Mouse (Mus musculus): ENCODE data around the gene Krt28. TPM values are rescaled to one million over a fixed set of nuclear protein-coding genes. Genes with fewer than 3 reads are reported as not detected.

Gene Krt28
- polyA plus RNA-seq, 1 experiment from 2014 or later: 0.89 TPM

DNA sequence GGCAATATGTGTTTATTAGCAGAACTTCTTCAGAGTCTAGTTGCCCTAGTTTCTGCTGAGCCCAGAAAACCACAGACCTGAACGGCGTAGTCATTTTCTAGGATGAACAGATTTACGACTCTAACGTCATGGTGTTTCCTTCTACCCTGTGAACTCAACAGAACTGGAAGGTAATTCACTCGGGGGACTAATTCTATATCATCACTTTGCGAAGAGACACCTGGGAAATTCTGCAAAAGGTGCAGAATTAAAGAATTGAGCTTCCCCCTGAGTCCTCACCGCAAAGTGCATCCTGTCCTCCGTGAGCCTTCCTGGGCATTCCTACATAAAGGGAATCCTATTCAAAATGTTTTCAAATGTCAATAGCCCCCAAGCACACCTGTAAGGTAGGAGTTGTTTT, 13.3 kb downstream of the Krt28 start:
- 82% methylated on average over 8 of the region's 8 CpGs for WGBS
- no peaks in the 10 kb centered on the region for H3K27me3 ChIP-seq
- H3K9me3 ChIP-seq: no peaks in the 10 kb centered on the region
- H3K4me3 ChIP-seq: no peak overlapping the region
- H3K9ac ChIP-seq: no peak overlapping the region
- no peak overlapping the region for H3K4me2 ChIP-seq
- H3K4me1 ChIP-seq (replicated peaks): no peaks in the 10 kb centered on the region
- no peak overlapping the region for H3K27ac ChIP-seq (replicated peaks)
- no peaks in the 10 kb centered on the region for H3K36me3 ChIP-seq
- ATAC-seq (ENCODE audit: low read depth): no peak

DNA sequence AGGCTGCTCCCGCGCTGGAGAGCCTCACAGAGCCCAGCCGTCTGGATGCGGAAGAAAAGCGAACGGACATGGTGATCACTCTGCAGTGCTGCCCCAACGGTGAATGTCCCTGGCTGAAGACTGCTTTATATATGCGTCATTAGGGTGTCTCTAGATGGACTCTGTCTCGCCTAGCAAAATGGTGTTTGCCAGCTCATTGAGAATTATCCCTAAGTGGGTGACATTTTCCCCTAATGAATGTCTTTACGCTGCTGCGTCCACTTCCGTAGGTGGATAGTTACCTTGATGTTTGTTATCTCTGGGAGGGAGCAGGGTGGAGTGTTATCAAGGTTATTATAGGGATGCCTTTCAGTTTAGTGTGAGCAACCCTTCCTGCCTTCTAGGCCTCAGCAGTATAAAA, 23.7 kb downstream of the Krt28 start, which contains the start of gene Krt27:
Gene Krt27, minus strand, starts transcription at position 101 of the 400 bp plus-strand sequence.
- no peaks in the 10 kb centered on the region for H3K36me3 ChIP-seq
- ATAC-seq (ENCODE audit: low read depth): no peak
- 79% methylated on average over 12 of the region's 12 CpGs for WGBS

DNA sequence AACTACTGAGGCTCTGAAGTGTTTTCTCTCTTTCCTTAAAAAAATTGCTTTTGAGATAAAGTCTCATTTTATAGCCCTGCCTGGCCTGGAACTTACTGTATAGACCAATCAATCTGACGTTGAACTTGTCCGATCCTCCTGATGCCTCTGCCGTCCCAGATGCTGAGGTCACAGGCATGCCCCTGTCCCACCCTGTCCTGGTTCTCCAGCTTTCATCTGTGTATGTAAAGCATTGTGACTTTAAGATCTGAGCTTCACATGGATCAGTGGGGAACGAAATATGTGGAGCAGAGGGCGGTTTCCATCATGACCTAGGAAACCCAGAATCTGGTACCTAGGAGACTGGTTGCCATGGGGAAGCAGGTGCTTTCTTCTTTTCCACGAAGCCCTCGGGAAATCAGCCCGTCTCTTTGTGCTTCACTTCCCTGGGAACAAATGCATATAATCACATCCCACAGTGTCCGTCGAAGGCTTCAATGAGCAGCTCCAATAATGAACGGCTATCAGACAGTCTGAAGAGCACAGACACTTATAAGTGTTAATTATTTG, 35.3 kb downstream of the Krt28 start:
- Histone ChIP-seq H3K27ac (replicated peaks) (no peak overlapping the region), H3K4me2 (no peak overlapping the region), H3K9me3 (no peaks in the 10 kb centered on the region), H3K9ac (no peak overlapping the region), H3K4me3 (no peak overlapping the region), H3K36me3 (no peaks in the 10 kb centered on the region), H3K4me1 (replicated peaks) (peaks cover 7% of the 10 kb centered on the region), H3K27me3 (no peaks in the 10 kb centered on the region)
- WGBS: 32% methylated on average over 11 of the region's 11 CpGs
- no peak for ATAC-seq (ENCODE audit: low read depth)

More for the DNA sequence above, 23.7 kb downstream of the Krt28 start, which contains the start of gene Krt27:
- Histone ChIP-seq H3K27ac (replicated peaks) (no peak within 1 kb of the TSS), H3K9ac (no peak within 1 kb of the TSS), H3K4me1 (replicated peaks) (no peaks in the 10 kb centered on the region), H3K4me3 (no peak within 1 kb of the TSS), H3K9me3 (no peaks in the 10 kb centered on the region), H3K4me2 (no peak within 1 kb of the TSS), H3K27me3 (peaks cover 3% of the 10 kb centered on the region; the same call in 1 of the 2 replicates)

DNA sequence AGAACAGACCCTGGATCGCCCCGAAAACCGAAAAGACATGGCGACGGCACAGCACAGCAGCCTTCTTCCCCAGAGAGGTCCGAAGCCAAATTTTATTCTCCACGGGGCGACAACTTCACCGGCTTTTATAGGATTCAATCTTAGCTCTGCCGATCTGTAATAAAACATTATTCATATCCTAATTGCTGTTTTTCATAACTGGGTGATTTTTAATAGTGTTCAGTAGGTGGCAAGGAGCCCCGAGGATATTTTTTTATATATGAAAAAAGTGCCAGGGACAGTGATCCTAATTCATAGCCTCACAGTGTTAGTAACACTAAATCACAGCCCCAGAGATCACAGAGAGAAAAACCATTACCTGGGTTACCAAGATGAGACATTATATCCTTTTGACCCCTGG, 36.8 kb downstream of the Krt28 start, which contains the start of gene Krt26:
Gene Krt26, minus strand, starts transcription at position 101 of the 400 bp plus-strand sequence.
- Histone ChIP-seq H3K4me2 (no peak within 1 kb of the TSS), H3K4me3 (no peak within 1 kb of the TSS), H3K4me1 (replicated peaks) (peaks cover 7% of the 10 kb centered on the region), H3K9me3 (no peaks in the 10 kb centered on the region), H3K27ac (replicated peaks) (no peak within 1 kb of the TSS), H3K9ac (no peak within 1 kb of the TSS), H3K36me3 (no peaks in the 10 kb centered on the region), H3K27me3 (no peaks in the 10 kb centered on the region)
- 86% methylated on average over 11 of the region's 11 CpGs for WGBS
- no peak for ATAC-seq (ENCODE audit: low read depth)

DNA sequence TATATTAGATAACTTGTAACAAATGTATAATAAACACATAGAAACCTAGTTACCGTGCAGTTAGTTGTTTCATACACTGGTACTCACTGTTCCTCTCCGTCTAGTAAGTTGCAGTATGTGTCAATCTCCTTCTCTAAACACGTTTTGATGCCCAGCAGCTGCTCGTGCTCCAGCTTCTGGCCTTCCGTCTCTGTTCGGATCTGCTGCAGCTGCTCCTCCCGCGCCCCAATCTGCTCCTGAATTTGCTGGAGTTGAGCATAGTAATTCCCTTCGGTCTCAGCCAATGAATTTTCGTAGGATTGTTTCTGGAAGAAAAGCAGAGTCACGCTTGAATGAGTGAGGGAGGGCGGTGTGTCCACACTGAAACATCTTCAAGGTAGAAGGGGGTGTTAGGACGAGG, 41.3 kb downstream of the Krt28 start:
- 61% methylated on average over 13 of the region's 13 CpGs for WGBS
- no peak overlapping the region for H3K4me2 ChIP-seq
- no peak overlapping the region for H3K9ac ChIP-seq
- no peak overlapping the region for H3K4me3 ChIP-seq
- ATAC-seq (ENCODE audit: low read depth): no peak
- H3K27ac ChIP-seq (replicated peaks): no peak overlapping the region
- H3K36me3 ChIP-seq: no peaks in the 10 kb centered on the region
- no peaks in the 10 kb centered on the region for H3K27me3 ChIP-seq
- H3K9me3 ChIP-seq: no peaks in the 10 kb centered on the region
- no peaks in the 10 kb centered on the region for H3K4me1 ChIP-seq (replicated peaks)

DNA sequence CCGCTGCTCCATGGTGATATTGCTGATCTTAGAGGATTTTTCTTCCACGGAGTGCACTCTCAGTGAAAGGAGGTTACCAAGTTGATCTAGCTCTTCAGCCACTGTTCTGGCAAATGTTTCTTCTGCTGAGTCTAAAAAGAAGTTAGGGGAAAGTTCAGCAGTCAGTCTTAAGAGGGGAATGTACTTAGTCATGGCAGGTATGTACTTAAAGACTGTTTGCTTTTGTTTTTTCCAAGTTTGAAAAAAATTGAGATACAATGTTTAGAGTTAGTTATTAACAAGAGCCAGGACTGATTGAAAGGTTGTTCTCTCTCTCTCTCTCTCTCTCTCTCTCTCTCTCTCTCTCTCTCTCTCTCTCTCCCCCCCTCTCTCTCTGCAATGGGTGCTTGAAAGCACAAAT, 45.0 kb downstream of the Krt28 start:
- Histone ChIP-seq H3K27me3 (no peaks in the 10 kb centered on the region), H3K4me3 (no peak overlapping the region), H3K4me1 (replicated peaks) (no peaks in the 10 kb centered on the region), H3K9ac (no peak overlapping the region), H3K27ac (replicated peaks) (no peak overlapping the region), H3K9me3 (no peaks in the 10 kb centered on the region), H3K36me3 (no peaks in the 10 kb centered on the region), H3K4me2 (no peak overlapping the region)
- no peak for ATAC-seq (ENCODE audit: low read depth)
- whole genome bisulfite sequencing: 72% methylated on average over 2 of the region's 2 CpGs

DNA sequence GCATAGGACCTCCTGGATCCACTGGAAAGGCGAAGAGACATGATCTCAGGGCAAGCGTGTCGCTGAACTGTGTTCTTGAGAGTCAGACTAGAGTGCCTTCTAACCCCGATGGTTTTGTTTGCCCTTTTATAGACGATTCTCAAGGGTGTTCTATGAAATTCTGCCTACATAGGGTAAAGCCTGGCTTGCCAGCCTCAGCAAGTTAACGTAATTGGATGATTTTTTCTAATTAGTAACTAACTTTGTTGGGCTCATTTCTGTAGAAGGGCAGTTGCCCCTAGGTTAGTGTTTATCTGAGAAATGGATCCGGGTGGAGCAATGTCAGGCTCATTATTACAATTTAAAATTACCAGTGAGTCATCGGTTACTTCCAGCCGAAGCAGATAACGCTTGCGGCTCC, 51.9 kb downstream of the Krt28 start, which contains the start of gene Krt25:
Gene Krt25, minus strand, starts transcription at position 101 of the 400 bp plus-strand sequence.
- Histone ChIP-seq H3K36me3 (no peaks in the 10 kb centered on the region), H3K4me3 (no peak within 1 kb of the TSS), H3K4me2 (no peak within 1 kb of the TSS), H3K9ac (no peak within 1 kb of the TSS), H3K27ac (replicated peaks) (no peak within 1 kb of the TSS), H3K27me3 (no peaks in the 10 kb centered on the region), H3K9me3 (no peaks in the 10 kb centered on the region), H3K4me1 (replicated peaks) (no peaks in the 10 kb centered on the region)
- WGBS: 94% methylated on average over 11 of the region's 11 CpGs
- ATAC-seq (ENCODE audit: low read depth): no peak

DNA sequence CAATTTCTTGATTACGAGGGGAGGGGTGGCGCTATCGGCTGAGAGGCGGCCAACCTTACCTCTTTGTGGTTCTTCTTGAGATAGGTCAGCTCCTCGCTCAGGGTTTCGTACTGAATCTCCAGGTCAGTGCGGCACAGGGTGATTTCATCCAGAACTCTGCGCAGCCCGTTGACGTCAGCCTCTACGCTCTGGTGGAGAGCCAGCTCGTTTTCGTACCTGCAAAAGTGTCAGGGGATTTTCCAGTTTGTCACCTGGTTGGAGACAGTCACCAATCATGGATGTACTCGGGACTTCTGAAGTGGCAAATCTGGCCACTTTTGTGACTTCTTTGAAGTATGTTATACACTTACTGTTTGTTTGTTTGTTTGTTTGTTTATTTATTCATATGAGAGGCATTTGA, 53.6 kb downstream of the Krt28 start:
- Histone ChIP-seq H3K27ac (replicated peaks) (no peak overlapping the region), H3K4me3 (no peak overlapping the region), H3K4me2 (no peak overlapping the region), H3K36me3 (no peaks in the 10 kb centered on the region), H3K4me1 (replicated peaks) (no peaks in the 10 kb centered on the region), H3K9ac (no peak overlapping the region), H3K9me3 (no peaks in the 10 kb centered on the region), H3K27me3 (no peaks in the 10 kb centered on the region)
- WGBS: 90% methylated on average over 14 of the region's 14 CpGs
- ATAC-seq (ENCODE audit: low read depth): no peak

DNA sequence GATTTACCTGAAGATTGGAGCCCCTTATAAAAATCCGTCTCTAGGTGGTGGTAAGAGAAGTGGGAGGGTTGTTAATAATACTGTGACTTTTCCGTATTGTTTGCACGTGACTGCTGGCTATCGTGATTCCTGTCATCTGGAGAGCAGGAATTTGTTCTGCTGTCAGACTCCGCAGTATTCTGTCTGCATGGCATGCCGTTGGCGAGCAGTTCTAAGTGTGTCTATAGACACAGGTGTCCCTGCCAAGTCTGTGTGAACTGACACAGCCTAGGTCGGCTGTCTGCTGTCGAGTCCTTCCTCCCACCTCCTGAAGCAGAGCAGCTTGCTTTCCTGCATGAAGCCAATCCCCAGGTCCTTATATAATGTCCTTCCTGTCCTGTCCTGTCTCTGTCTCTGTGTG, 55.6 kb downstream of the Krt28 start:
- Histone ChIP-seq H3K27me3 (no peaks in the 10 kb centered on the region), H3K4me2 (no peak overlapping the region), H3K9me3 (no peaks in the 10 kb centered on the region), H3K36me3 (no peaks in the 10 kb centered on the region), H3K4me1 (replicated peaks) (no peaks in the 10 kb centered on the region), H3K9ac (no peak overlapping the region), H3K27ac (replicated peaks) (no peak overlapping the region), H3K4me3 (no peak overlapping the region)
- WGBS: 82% methylated on average over 9 of the region's 9 CpGs
- no peak for ATAC-seq (ENCODE audit: low read depth)

DNA sequence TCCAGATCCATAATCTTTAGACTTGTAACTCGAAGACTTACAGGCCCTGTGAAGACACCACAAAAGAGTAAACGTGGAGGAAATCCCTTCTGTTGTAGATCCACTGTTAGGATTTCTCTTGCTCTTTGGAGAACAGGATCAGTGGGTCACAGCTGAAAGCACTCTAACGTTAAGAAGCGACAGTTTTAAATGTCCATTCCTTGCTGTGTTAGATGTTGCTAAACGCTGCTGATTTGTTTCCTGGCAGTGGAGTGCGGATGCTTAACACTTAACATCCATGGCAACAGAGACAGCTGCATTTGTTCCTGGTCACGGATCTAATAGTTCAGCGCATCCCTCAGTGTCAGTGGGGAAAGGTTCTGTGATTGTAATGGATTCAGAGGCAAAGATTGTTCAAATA, 58.2 kb downstream of the Krt28 start:
- 45% methylated on average over 8 of the region's 8 CpGs for WGBS
- H3K27me3 ChIP-seq: no peaks in the 10 kb centered on the region
- no peak for ATAC-seq (ENCODE audit: low read depth)
- H3K36me3 ChIP-seq: no peaks in the 10 kb centered on the region
- no peak overlapping the region for H3K4me2 ChIP-seq
- H3K4me3 ChIP-seq: no peak overlapping the region
- no peaks in the 10 kb centered on the region for H3K4me1 ChIP-seq (replicated peaks)
- H3K9me3 ChIP-seq: no peaks in the 10 kb centered on the region
- H3K27ac ChIP-seq (replicated peaks): no peak overlapping the region
- H3K9ac ChIP-seq: no peak overlapping the region

Other genes starting within 250 kb of the Krt28 start
- gene Ccr7, start 219.8 kb downstream of the Krt28 start, polyA plus RNA-seq (2015; fragmentation: Nextera tagmentation; extraction: Ambion mirVana): not detected in 2 replicates
- gene Smarce1, start 143.9 kb downstream of the Krt28 start, polyA plus RNA-seq (2015; fragmentation: Nextera tagmentation; extraction: Ambion mirVana): 319 and 376 TPM in 2 replicates
- gene Krt222, start 130.8 kb downstream of the Krt28 start, polyA plus RNA-seq (2015; fragmentation: Nextera tagmentation; extraction: Ambion mirVana): 4.2 and 5.9 TPM in 2 replicates
- 0.17 and 0.63 TPM in 2 replicates for gene Krt24, start 89.6 kb downstream of the Krt28 start, polyA plus RNA-seq (2015; fragmentation: Nextera tagmentation; extraction: Ambion mirVana)
- gene Krt25, start 52.0 kb downstream of the Krt28 start, polyA plus RNA-seq (2015; fragmentation: Nextera tagmentation; extraction: Ambion mirVana): 0.19 and 0.22 TPM in 2 replicates
- gene Krt26, start 36.9 kb downstream of the Krt28 start, polyA plus RNA-seq (2015; fragmentation: Nextera tagmentation; extraction: Ambion mirVana): 0.11 and 0.25 TPM in 2 replicates
- 0.25 and 0.32 TPM in 2 replicates for gene Krt27, start 23.8 kb downstream of the Krt28 start, polyA plus RNA-seq (2015; fragmentation: Nextera tagmentation; extraction: Ambion mirVana)
- gene Krt10, start 14.5 kb upstream of the Krt28 start, polyA plus RNA-seq (2015; fragmentation: Nextera tagmentation; extraction: Ambion mirVana): 33.6 and 35.6 TPM in 2 replicates
- gene Krt12, start 47.4 kb upstream of the Krt28 start, polyA plus RNA-seq (2015; fragmentation: Nextera tagmentation; extraction: Ambion mirVana): 0.13 TPM in 1 of 2 replicates, not detected in the other
- 0.42 TPM in 1 of 2 replicates, not detected in the other for gene Krt20, start 63.2 kb upstream of the Krt28 start, polyA plus RNA-seq (2015; fragmentation: Nextera tagmentation; extraction: Ambion mirVana)
- gene Krt23, start 118.2 kb upstream of the Krt28 start, polyA plus RNA-seq (2015; fragmentation: Nextera tagmentation; extraction: Ambion mirVana): 0.19 TPM in 1 of 2 replicates, not detected in the other
- gene Krt39, start 146.4 kb upstream of the Krt28 start, polyA plus RNA-seq (2015; fragmentation: Nextera tagmentation; extraction: Ambion mirVana): not detected in 2 replicates
- not detected in 2 replicates for gene Krt40, start 168.3 kb upstream of the Krt28 start, polyA plus RNA-seq (2015; fragmentation: Nextera tagmentation; extraction: Ambion mirVana)
- not detected in 2 replicates for gene Krtap3-3, start 176.0 kb upstream of the Krt28 start, polyA plus RNA-seq (2015; fragmentation: Nextera tagmentation; extraction: Ambion mirVana)
- not detected in 2 replicates for gene Krtap3-2, start 181.9 kb upstream of the Krt28 start, polyA plus RNA-seq (2015; fragmentation: Nextera tagmentation; extraction: Ambion mirVana)
- not detected in 2 replicates for gene Gm11939, start 184.6 kb upstream of the Krt28 start, polyA plus RNA-seq (2015; fragmentation: Nextera tagmentation; extraction: Ambion mirVana)
- not detected in 2 replicates for gene Krtap3-1, start 191.7 kb upstream of the Krt28 start, polyA plus RNA-seq (2015; fragmentation: Nextera tagmentation; extraction: Ambion mirVana)
- gene Krtap1-5, start 206.1 kb upstream of the Krt28 start, polyA plus RNA-seq (2015; fragmentation: Nextera tagmentation; extraction: Ambion mirVana): not detected in 2 replicates
- not detected in 2 replicates for gene Krtap1-4, start 208.8 kb upstream of the Krt28 start, polyA plus RNA-seq (2015; fragmentation: Nextera tagmentation; extraction: Ambion mirVana)
- gene Krtap1-3, start 216.4 kb upstream of the Krt28 start, polyA plus RNA-seq (2015; fragmentation: Nextera tagmentation; extraction: Ambion mirVana): not detected in 2 replicates
- not detected in 2 replicates for gene Krtap9-3, start 223.2 kb upstream of the Krt28 start, polyA plus RNA-seq (2015; fragmentation: Nextera tagmentation; extraction: Ambion mirVana)
- gene Gm11938, start 228.4 kb upstream of the Krt28 start, polyA plus RNA-seq (2015; fragmentation: Nextera tagmentation; extraction: Ambion mirVana): not detected in 2 replicates
- gene Gm11937, start 235.3 kb upstream of the Krt28 start, polyA plus RNA-seq (2015; fragmentation: Nextera tagmentation; extraction: Ambion mirVana): not detected in 2 replicates
- not detected in 2 replicates for gene Krtap2-4, start 239.9 kb upstream of the Krt28 start, polyA plus RNA-seq (2015; fragmentation: Nextera tagmentation; extraction: Ambion mirVana)
- gene Gm11562, start 245.5 kb upstream of the Krt28 start, polyA plus RNA-seq (2015; fragmentation: Nextera tagmentation; extraction: Ambion mirVana): not detected in 2 replicates